Mouse (Mus musculus): Measurements from ENCODE around the gene Aig1. TPM values are rescaled to one million over a fixed set of nuclear protein-coding genes. Genes with fewer than 3 reads are reported as not detected.

Aig1 gene
- polyA plus RNA-seq, 1 experiment from 2014 or later, result 12.1 TPM

- no peak for ATAC-seq (ENCODE audit: low read depth)
- H3K27ac ChIP-seq, result no peak overlapping the region
- 83% methylated on average over 5 of the region's 5 CpGs for WGBS (ENCODE audit: insufficient replicate concordance)
Measured at GRCm38 (mm10) chr10:13690773-13691172, 178.0 kb downstream of the Aig1 start.

GRCm38 (mm10) chr10:13689841-13690590 lies 178.8 kb downstream of the Aig1 start:
- Histone ChIP-seq H3K27me3 (no peaks in the 10 kb centered on the region), H3K36me3 (no peaks in the 10 kb centered on the region), H3K27ac (no peak overlapping the region), H3K9me3 (replicated peaks) (no peaks in the 10 kb centered on the region), H3K4me1 (replicated peaks) (peaks cover 16% of the 10 kb centered on the region), H3K9ac (no peak overlapping the region), H3K4me2 (no peak overlapping the region), H3K4me3 (replicated peaks) (no peak overlapping the region)
- WGBS (ENCODE audit: insufficient replicate concordance), result 65% methylated on average over 10 of the region's 10 CpGs
- no peak for ATAC-seq (ENCODE audit: low read depth)
- DNase-seq, result no peak

More at GRCm38 (mm10) chr10:13690773-13691172, 178.0 kb downstream of the Aig1 start:
- no peak for DNase-seq
- Histone ChIP-seq H3K4me2 (no peak overlapping the region), H3K9me3 (replicated peaks) (no peaks in the 10 kb centered on the region), H3K4me1 (replicated peaks) (peaks cover 9% of the 10 kb centered on the region), H3K27me3 (no peaks in the 10 kb centered on the region), H3K9ac (no peak overlapping the region), H3K4me3 (replicated peaks) (no peak overlapping the region), H3K36me3 (no peaks in the 10 kb centered on the region)

DNA sequence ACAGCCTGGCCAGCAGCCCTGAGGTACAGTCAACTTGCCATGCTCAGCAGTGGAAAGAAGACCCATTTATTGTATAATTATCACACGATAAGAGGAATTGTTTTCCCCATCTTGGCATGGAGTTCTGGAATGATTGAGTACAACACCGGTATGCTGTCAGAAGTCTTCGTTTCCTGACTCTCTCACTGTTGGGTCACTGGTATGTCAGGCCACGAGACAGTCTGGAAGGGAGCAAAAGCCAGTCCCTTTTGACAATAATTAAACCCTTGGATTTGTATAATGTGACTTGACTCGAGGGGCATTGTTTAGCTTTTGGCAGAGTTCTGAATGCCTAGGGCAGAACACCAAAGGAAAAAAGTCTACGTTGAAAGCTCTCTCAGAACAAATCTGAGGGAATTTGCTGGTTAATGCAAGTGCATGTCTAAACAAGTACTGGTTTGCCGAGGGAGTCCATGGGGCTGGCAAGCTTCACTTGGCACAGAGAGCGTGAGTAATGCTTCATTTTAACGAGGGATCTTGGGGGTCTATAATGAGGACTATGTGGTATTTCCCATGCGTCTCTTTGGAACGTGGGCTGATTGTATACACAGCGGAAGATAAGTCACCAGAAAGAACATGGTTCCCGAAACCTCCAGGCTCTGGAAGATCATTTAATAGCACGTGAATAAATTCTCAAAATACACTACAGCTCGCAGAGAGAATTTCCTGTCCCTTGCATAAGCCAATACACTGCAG lies 180.2 kb downstream of the Aig1 start:
- Histone ChIP-seq H3K27ac (no peak overlapping the region), H3K27me3 (no peaks in the 10 kb centered on the region), H3K4me3 (replicated peaks) (no peak overlapping the region), H3K9ac (no peak overlapping the region), H3K36me3 (no peaks in the 10 kb centered on the region), H3K4me1 (replicated peaks) (peaks cover 17% of the 10 kb centered on the region), H3K4me2 (no peak overlapping the region), H3K9me3 (replicated peaks) (no peaks in the 10 kb centered on the region)
- ATAC-seq (ENCODE audit: low read depth), result no peak
- no peak for DNase-seq
- 65% methylated on average over 15 of the region's 15 CpGs for WGBS (ENCODE audit: insufficient replicate concordance)

DNA sequence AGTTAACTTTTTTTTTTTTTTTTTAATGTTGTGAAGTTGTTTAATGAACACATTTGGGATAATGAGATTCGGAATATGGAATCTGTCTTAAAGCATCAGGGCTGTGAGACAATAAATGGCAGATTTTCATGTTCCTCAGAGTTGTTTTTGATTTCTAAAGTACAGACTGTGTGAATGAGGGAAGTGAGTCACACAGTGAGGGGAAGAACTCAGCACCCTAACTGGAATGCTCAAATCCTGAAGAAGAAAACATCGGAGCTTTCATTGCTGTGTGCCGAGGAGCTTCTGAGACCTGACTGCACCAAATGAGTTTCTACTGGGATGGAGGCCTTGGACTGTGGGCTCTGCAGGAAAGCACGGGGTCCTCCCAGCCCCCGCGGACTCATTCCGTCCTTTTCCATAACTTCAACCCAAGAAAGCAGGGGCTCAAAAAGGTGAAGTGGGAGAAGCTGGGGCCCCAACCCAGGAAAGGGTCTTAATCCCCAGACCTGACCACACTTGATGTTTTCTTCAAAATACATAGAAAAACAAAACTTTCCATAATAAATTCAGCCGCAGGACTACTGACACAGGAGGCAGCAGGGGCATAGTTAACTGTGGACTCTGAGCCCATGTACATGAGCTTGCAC lies 181.5 kb downstream of the Aig1 start:
- 76% methylated on average over 8 of the region's 8 CpGs for WGBS (ENCODE audit: insufficient replicate concordance)
- Histone ChIP-seq H3K4me2 (no peak overlapping the region), H3K4me1 (replicated peaks) (peaks cover 17% of the 10 kb centered on the region), H3K9me3 (replicated peaks) (no peaks in the 10 kb centered on the region), H3K27ac (no peak overlapping the region), H3K36me3 (no peaks in the 10 kb centered on the region), H3K9ac (no peak overlapping the region), H3K4me3 (replicated peaks) (no peak overlapping the region), H3K27me3 (no peaks in the 10 kb centered on the region)
- ATAC-seq (ENCODE audit: low read depth), result no peak
- no peak for DNase-seq

- 3% methylated on average over 5 of the region's 5 CpGs for WGBS (ENCODE audit: insufficient replicate concordance)
- ATAC-seq (ENCODE audit: low read depth), result peak; percentile 79
Measured at GRCm38 (mm10) chr10:13686127-13686526, 182.7 kb downstream of the Aig1 start.

DNA sequence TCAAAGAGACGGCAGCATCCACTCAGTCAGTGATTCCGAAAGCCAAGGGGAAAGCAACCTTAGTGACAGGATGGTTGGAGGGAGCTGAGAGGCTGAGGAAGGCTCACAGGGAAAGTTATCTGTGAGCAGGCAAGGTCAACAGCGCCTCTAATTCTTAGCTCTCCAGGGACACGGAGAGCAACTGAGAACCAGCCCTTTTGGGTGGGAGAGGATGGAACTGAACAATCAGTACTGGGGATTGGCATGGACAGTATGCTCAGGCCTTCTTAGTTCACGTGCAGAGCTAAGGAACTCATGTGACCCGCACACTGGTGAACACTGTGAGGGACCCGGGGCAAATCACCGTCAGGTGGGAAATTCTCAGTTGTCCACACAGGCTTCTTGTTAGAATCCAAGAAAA lies 183.4 kb downstream of the Aig1 start:
- 70% methylated on average over 8 of the region's 8 CpGs for WGBS (ENCODE audit: insufficient replicate concordance)
- Histone ChIP-seq H3K4me3 (replicated peaks) (no peak overlapping the region), H3K9ac (no peak overlapping the region), H3K4me2 (no peak overlapping the region), H3K4me1 (replicated peaks) (peaks cover 17% of the 10 kb centered on the region), H3K27me3 (no peaks in the 10 kb centered on the region), H3K27ac (no peak overlapping the region), H3K9me3 (replicated peaks) (no peaks in the 10 kb centered on the region), H3K36me3 (no peaks in the 10 kb centered on the region)
- ATAC-seq (ENCODE audit: low read depth) (no peak), DNase-seq (no peak)

More at GRCm38 (mm10) chr10:13686127-13686526, 182.7 kb downstream of the Aig1 start:
- no peak overlapping the region for H3K27ac ChIP-seq
- H3K27me3 ChIP-seq, result no peaks in the 10 kb centered on the region
- peak; percentile 2 for DNase-seq
- H3K9ac ChIP-seq, result no peak overlapping the region
- H3K4me2 ChIP-seq, result no peak overlapping the region
- no peak overlapping the region for H3K4me3 ChIP-seq (replicated peaks)
- no peaks in the 10 kb centered on the region for H3K9me3 ChIP-seq (replicated peaks)
- H3K36me3 ChIP-seq, result no peaks in the 10 kb centered on the region
- H3K4me1 ChIP-seq (replicated peaks), result peaks cover 17% of the 10 kb centered on the region

GRCm38 (mm10) chr10:13684452-13684851 lies 184.3 kb downstream of the Aig1 start:
- H3K4me3 ChIP-seq (replicated peaks), result no peak overlapping the region
- no peak overlapping the region for H3K9ac ChIP-seq
- no peaks in the 10 kb centered on the region for H3K9me3 ChIP-seq (replicated peaks)
- no peak overlapping the region for H3K27ac ChIP-seq
- ATAC-seq (ENCODE audit: low read depth) (no peak), DNase-seq (no peak)
- peaks cover 17% of the 10 kb centered on the region for H3K4me1 ChIP-seq (replicated peaks)
- H3K36me3 ChIP-seq, result no peaks in the 10 kb centered on the region
- H3K27me3 ChIP-seq, result no peaks in the 10 kb centered on the region
- H3K4me2 ChIP-seq, result no peak overlapping the region

GRCm38 (mm10) chr10:13682565-13682964 lies 186.2 kb downstream of the Aig1 start:
- no peaks in the 10 kb centered on the region for H3K27me3 ChIP-seq
- H3K27ac ChIP-seq, result no peak overlapping the region
- no peak overlapping the region for H3K4me2 ChIP-seq
- no peak overlapping the region for H3K9ac ChIP-seq
- ATAC-seq (ENCODE audit: low read depth) (no peak), DNase-seq (no peak)
- H3K36me3 ChIP-seq, result no peaks in the 10 kb centered on the region
- no peak overlapping the region for H3K4me3 ChIP-seq (replicated peaks)
- WGBS (ENCODE audit: insufficient replicate concordance), result 47% methylated on average over 3 of the region's 3 CpGs
- H3K4me1 ChIP-seq (replicated peaks), result peaks cover 17% of the 10 kb centered on the region
- no peaks in the 10 kb centered on the region for H3K9me3 ChIP-seq (replicated peaks)

DNA sequence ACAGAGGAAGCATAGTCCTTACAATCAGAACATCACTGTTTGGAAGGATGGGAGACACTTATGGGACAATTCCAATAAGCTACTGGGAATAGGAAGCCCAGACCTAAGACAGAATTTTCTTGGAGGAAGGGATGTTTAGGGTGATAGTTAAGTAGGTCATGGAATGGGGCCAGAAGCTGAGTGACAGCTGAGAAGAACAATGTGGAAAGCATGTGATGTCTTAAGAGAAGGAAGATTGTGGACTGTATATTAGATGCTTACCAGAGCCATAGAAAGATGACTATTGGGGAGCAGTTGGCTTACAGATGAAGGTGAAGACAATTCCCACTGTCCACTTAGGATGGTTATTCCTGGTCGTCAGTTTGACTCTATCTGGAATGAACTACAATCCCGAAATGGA lies 191.3 kb downstream of the Aig1 start:
- ATAC-seq (ENCODE audit: low read depth), result no peak
- Histone ChIP-seq H3K4me2 (no peak overlapping the region), H3K4me1 (replicated peaks) (no peaks in the 10 kb centered on the region), H3K36me3 (no peaks in the 10 kb centered on the region), H3K9ac (no peak overlapping the region), H3K27ac (no peak overlapping the region), H3K27me3 (no peaks in the 10 kb centered on the region), H3K9me3 (replicated peaks) (no peaks in the 10 kb centered on the region), H3K4me3 (replicated peaks) (no peak overlapping the region)
- 47% methylated on average over 2 of the region's 2 CpGs for WGBS (ENCODE audit: insufficient replicate concordance)
- no peak for DNase-seq

- Histone ChIP-seq H3K36me3 (no peaks in the 10 kb centered on the region), H3K27ac (no peak overlapping the region), H3K4me3 (replicated peaks) (no peak overlapping the region), H3K9ac (no peak overlapping the region), H3K4me1 (replicated peaks) (no peaks in the 10 kb centered on the region), H3K27me3 (no peaks in the 10 kb centered on the region), H3K4me2 (no peak overlapping the region), H3K9me3 (replicated peaks) (no peaks in the 10 kb centered on the region)
- ATAC-seq (ENCODE audit: low read depth), result no peak
- DNase-seq, result no peak
- 72% methylated on average over 3 of the region's 3 CpGs for WGBS (ENCODE audit: insufficient replicate concordance)
Measured at GRCm38 (mm10) chr10:13675033-13675379, 193.8 kb downstream of the Aig1 start.

DNA sequence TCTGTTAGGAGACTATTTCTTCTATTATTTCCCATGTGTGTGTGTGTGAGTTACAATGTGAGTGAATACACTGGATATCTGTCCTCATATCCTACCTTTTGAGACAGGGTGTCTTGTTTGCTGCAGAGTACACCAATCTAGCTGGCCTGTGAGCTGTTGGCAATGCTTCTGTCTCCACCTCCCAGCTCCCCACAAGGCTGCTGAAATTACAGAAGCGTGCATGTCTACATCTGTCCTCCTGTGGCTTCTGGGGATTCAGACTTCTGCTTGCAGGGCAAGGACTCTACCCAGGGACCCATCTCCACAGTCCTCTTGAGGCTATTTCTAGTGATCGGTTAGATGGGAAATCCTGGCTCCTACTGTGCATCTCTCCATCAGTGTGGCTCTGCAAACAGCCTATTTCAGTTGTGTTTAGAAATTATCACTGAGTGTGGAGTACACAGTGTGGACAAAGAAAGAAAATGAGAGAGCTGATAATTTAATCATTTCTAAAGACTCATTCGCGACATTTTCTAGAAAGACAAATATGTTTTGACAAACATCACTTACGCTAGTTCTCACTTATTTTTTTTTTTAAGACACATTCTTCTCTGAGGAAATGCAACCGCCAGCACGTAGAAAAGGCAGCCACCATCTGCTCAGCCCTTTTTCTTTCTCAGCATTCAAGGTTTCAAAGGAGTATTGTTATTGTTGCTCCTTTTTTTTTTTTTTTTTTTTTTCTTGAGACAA lies 194.3 kb downstream of the Aig1 start:
- ATAC-seq (ENCODE audit: low read depth), result no peak

More for the DNA sequence above, 194.3 kb downstream of the Aig1 start:
- Histone ChIP-seq H3K9me3 (replicated peaks) (no peaks in the 10 kb centered on the region), H3K36me3 (no peaks in the 10 kb centered on the region), H3K4me3 (replicated peaks) (no peak overlapping the region), H3K9ac (no peak overlapping the region), H3K4me1 (replicated peaks) (no peaks in the 10 kb centered on the region), H3K27me3 (no peaks in the 10 kb centered on the region), H3K4me2 (no peak overlapping the region), H3K27ac (no peak overlapping the region)
- WGBS (ENCODE audit: insufficient replicate concordance), result 75% methylated on average over 7 of the region's 7 CpGs
- DNase-seq, result no peak
